Mouse (Mus musculus) embryonic fibroblast, embryonic 13.5 days (primary cell): ENCODE results near the gene Vstm2l.

Source experiments
- CTCF ChIP-seq: IDR thresholded peaks from 2 replicates; pipeline ENCODE4 v1.5.1; 2011; ENCODE audit warnings: mild to moderate bottlenecking, control low read depth, low read length, moderate library complexity, borderline replicate concordance; ENCODE audit not compliant: insufficient read depth
- POLR2A ChIP-seq: IDR thresholded peaks from 2 replicates; pipeline ENCODE4 v1.6.1; 2011; ENCODE audit warnings: low read depth, mild to moderate bottlenecking, control low read depth, low read length, moderate library complexity

DNA sequence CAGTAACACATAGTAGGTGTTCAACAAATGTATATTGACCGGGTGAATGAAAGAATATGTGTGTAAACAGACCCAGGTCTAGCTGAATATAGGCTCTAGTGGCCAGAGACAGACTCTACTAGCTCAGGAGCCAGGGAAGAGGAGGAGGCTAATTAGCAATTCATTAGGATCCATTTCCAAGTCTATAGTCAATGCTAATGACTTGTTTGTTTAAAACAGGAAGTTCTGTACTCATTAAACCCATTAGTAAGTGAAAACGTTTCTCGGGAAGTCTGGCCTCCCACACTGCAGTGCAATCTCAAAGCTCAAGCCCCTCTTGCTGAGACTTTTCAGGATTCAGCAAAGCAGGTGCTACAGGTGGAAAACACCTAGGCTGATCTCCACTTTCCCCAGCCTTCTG lies 53.4 kb downstream of the Vstm2l start:
- TF ChIP-seq POLR2A (no peak), CTCF (no peak)
